Mouse (Mus musculus): Measurements from ENCODE around the gene Grik3.

Gene Grik3

DNA sequence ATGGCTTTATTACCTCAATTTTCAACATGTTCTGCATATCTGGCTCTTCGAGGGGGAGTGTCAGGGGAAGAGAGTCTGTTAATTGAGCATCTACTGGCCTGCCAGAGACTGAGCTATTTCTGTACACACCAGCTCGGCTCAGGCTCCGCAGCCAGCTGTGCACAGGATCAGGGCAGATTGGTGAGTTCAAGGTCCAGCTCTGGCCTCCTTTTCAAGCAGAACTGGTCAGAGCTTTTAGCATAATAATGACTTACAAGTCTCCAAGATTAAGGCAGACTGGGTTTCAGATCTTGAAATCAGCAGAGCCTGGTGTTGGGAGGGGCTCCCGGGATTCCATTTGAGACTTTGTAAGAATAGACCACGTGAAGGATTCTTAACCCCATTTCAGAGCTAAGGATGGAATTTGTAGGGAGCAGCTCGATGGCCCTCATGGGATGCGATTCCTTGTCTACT is 55.3 kb downstream of the Grik3 start:
- no peak for DNase-seq (ENCODE audit: low spot score in 2 of 2)

GRCm38 (mm10) chr4:125548190-125548589 is 57.7 kb downstream of the Grik3 start:
- no peak for DNase-seq (ENCODE audit: low spot score in 2 of 2)

GRCm38 (mm10) chr4:125553754-125554153 is 63.3 kb downstream of the Grik3 start:
- DNase-seq (ENCODE audit: low spot score in 2 of 2): no peak

DNA sequence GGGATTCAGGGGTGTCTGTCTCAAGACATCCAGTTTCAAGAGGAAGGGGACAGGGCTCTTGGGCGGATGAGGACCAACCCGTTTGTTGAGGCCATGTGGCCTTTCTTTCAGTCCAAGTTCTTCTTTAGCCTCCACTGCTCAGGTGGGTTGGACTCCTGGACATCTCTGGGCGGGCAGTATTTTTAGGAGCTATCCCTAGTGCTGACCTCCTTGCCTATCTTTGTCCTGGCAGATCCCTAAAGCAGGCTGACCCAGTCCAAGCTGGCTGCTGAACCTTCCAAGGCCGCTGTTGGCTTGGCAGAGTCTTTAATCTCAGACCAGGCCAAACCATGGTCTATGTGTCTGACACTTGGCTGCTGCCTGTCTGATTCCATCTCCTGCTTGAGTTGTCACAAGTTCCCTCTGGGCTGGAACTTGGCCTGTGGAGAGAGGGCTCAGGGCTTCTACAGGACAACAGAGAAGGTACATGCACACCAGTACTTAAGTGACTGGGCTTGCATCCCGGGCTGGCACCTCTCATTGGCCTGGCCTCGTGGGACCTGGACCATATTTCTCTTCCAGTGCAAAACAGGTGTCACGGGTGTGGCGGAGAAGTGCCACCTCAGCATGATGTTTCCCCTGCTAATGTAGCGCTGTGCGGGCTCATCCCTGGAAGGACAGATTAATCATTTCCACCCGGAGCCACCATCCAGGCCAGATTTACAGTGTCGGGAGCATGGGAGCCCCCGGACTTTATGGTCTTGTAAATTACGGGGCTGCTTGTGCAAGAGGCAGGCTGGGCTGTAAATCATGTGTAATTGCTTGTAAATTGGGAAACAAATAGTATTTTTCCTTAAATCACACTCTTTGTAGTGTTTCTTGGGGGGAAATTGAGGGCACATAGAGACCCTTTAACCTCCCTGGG is 66.2 kb downstream of the Grik3 start:
- DNase-seq (ENCODE audit: low spot score in 2 of 2): no peak

GRCm38 (mm10) chr4:125559564-125559963 is 69.1 kb downstream of the Grik3 start:
- no peak for DNase-seq (ENCODE audit: low spot score in 2 of 2)

- DNase-seq (ENCODE audit: low spot score in 2 of 2): no peak
Measured at GRCm38 (mm10) chr4:125560806-125561205, 70.3 kb downstream of the Grik3 start.

- no peak for DNase-seq (ENCODE audit: low spot score in 2 of 2)
Measured at GRCm38 (mm10) chr4:125563579-125563978, 73.1 kb downstream of the Grik3 start.

DNA sequence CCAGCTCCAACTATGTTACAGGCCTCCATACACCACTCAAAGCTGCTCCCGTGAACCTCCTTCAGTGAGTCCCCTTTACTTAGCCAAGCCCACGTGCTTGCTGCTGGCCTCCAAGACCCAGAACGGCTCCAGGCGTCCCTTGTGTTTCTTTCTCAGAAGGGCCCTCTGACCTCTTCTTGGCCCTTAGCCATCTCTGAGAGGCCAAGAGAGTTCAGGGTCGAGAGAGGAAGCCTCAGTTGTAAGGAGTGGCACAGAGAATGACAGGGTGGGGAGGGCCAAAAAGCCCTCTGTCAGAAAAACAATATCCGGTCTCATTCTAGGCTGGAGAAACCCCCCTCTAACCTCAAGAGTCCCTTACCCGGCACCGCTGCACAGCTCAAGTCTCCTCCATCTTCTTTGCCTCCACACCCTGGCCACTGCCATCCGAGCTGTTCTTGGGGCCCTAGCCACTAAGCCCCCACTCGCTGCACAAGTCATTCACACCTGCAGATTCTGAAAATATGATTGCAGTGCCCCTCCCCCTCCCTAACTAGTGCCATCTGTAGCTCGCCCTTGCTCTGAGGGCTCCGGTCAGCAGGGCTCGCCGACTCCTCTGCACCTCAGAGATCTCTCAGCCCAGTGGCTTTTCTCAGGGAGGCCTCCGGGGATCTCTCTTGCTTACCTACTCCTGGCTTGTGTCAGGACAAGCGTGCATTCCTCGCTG is 73.7 kb downstream of the Grik3 start:
- DNase-seq (ENCODE audit: low spot score in 2 of 2): no peak

DNA sequence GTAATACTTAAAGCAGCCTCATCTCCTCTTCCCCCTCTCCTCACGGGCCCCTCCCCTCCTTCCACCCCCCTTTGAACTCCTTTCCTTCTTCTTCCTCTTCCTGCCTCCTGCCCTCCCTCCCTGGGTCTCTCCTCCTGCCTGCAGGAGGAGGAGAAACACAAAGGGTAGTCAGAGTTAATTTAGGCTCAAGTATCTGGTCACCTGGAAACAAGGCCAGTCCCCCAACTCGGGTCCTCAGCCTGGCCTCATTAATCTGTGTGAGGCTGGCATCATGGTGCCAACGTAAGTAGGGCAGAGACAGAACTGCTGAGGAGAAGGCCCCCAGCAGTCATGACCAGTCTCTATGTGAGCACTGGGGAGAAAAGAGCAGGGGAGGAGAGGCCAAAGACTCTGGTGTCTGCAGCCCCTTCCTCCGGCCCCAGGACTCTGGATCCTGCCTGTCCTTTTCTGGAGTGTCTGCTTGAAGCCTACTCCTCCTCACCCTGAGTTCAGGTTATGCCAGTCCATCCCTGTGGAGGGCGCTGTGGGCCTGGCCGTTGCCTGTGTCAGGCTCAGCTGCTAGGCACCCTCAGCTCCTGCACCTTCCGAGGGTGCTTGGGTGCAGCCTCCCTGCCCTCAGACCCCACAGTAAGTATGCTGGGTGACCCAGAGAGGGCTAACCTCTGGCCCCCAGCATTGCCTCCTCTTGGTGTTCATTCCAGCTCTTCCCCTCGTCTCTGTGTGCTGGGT is 75.4 kb downstream of the Grik3 start:
- no peak for DNase-seq (ENCODE audit: low spot score in 2 of 2)

DNA sequence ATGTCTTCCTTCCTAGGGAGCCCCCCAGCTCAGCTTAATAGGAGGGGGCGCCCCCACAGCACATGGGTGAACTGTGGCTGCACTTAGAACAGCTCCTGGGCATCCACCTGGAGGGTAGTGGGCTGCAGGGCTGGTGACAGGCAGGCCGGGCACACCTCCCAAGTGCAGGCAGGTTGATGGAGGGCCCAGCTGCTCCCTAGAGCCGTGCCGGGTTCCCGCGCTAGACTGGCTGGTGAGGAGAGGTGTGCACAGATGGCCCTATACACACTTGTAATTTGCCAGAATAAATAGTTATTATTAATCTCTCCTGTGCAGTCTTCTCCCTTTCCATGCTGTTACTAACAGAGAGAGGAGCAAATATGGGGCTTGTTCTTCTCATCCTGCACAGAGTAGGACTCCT is 77.7 kb downstream of the Grik3 start:
- DNase-seq (ENCODE audit: low spot score in 2 of 2): no peak

GRCm38 (mm10) chr4:125571651-125572311 is 81.3 kb downstream of the Grik3 start:
- DNase-seq (ENCODE audit: low spot score in 2 of 2): no peak

DNA sequence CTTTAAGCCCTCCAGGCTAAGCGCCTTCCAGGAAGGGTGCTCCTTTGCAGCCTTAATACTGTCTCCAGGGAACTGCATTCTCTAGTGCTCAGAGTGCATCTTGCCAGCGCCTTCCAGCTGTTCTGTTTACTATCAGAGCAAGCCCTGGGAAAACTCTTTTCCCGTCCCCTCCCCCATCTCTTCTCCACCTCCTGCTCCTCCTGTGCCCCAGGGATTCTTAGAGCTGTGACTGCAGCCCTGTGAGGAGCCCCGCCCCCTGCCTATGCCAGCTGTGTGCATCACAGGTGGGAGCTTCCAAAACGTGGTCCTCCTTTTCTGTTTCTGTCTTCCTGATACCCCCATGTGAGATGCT is 81.8 kb downstream of the Grik3 start:
- no peak for DNase-seq (ENCODE audit: low spot score in 2 of 2)

DNA sequence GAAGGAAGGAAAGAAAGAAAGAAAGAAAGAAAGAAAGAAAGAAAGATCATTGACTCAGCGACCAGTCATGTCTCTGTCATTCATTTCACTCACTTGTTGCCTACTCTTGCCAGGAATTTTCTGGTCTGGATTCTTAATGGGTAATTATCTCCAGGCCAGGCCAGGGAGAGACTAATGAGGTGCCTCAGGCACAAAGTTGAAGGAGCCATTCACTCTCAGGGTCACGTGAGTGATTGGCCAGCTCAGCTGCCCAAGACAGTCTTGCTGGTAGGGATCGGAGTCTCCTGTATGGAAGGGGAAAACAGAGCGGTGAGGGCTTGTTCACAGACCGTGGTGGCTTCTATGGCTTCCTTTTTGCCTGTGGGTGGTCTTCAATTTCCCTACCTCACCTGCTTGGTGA is 82.5 kb downstream of the Grik3 start:
- no peak for DNase-seq (ENCODE audit: low spot score in 2 of 2)

GRCm38 (mm10) chr4:125573951-125574675 is 83.6 kb downstream of the Grik3 start:
- no peak for DNase-seq (ENCODE audit: low spot score in 2 of 2)

- DNase-seq (ENCODE audit: low spot score in 2 of 2): no peak
Measured at GRCm38 (mm10) chr4:125580336-125580735, 89.8 kb downstream of the Grik3 start.

- no peak for DNase-seq (ENCODE audit: low spot score in 2 of 2)
Measured at GRCm38 (mm10) chr4:125583272-125583671, 92.8 kb downstream of the Grik3 start.

DNA sequence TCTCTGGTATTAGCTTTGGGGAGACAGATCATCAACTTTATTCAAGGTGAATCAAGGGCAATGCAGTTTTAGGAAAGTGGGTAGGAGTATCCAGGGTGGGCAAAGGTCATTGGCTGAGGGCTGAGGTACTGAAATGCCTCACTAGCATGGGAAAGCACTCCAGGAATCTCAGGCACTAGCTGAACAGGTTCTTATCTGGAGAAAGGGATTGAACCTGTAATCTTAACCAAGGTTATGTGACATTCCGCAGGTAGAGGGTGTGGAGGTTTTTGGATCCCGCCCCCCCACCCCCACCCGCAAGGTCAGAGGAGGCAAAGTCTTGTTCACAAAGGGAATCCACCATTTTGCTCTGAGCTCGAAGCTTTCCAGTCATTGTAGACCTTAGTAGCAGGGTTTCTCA is 93.4 kb downstream of the Grik3 start:
- DNase-seq (ENCODE audit: low spot score in 2 of 2): no peak

DNA sequence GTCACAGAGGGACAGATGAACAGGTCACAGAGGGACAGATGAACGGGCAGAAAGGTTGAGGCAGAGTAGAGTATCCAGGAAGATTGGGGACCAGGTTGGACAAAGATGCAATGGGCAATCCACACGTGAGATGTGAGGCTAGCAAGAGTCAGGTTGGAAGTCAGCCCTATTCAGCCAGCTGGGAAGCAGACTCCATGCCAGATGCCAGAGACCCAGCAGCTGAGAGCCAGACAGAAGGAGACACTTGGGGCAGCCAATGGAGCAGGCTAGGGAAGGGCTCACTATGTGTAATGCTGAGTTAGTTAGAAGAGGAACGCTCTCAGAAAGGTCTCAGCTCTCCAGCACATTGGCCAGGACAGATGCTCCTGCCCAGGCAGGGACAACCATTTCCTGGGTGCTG is 94.2 kb downstream of the Grik3 start:
- DNase-seq (ENCODE audit: low spot score in 2 of 2): no peak

DNA sequence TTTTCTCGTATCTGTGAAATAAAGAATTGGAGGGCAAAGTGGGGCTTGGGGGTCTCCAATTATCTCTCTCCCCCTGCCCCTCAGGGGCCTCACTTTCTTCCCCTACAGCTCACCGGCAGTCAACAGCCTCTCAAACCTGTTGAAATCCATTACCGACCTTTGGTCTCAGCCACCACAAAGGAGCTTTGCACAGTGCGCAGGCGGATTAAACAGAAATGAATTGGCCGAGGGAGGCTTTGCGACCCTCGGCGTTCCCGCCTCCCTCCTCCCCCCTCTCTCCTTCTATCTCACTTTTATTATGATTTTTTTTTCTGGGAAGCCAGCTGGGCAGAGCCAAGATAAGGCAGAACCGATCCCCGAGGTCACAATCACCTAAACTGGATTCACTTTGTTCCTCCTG is 97.1 kb downstream of the Grik3 start:
- no peak for DNase-seq (ENCODE audit: low spot score in 2 of 2)

DNA sequence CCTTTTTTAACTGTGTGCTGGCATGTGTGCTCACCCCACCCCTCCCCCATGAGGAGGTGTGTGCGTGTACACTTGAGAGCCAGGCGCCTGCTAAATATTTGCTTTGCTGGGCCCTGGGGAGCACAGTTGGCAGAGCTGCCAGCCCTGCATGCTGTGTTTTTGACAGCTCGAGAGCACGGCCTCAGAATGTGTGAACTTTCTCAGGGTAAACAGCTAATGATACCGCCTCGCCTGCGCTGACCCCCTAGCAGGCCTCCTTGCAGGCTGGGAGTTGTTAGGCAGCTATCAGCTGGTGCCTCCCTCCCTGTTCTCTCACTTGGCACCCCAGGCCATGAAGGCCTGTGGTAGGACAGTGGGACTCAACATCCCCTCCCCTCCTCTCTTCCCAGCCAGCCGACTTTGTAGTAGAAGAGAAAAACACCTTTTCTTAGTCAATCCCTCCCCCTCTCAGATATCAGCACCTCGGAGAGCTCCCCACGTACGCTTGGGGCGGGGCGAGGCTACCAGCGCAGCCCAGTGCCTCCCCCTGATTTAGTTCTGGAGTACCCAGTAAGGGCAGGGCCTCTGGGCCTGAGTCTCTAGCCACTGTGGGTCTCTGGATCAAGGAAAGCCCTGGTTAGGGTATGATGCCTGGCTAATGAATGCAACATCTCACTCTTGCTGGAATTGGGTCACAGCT is 99.9 kb downstream of the Grik3 start:
- peak in 1 of 2 experiments; percentile 9 for DNase-seq (ENCODE audit: low spot score in 2 of 2)

GRCm38 (mm10) chr4:125592663-125593062 is 102.2 kb downstream of the Grik3 start:
- DNase-seq (ENCODE audit: low spot score in 2 of 2): no peak
